Mouse (Mus musculus): Measurements from ENCODE around the gene Lims1. TPM values are rescaled to one million over a fixed set of nuclear protein-coding genes. Genes with fewer than 3 reads are reported as not detected.

Gene Lims1
- polyA plus RNA-seq, 1 experiment from 2014 or later = 87.4 TPM

- DNase-seq (ENCODE audit: low spot score) (no peak), ATAC-seq (ENCODE audit: insufficient read depth, low FRiP score, low TSS enrichment) (no peak)
- Histone ChIP-seq H3K27me3 (ENCODE audit: control insufficient read depth, insufficient read depth, low read length) (no peaks in the 10 kb centered on the region), H3K9me3 (ENCODE audit: control insufficient read depth, low read length) (no peaks in the 10 kb centered on the region), H3K27ac (ENCODE audit: low read depth, low read length) (no peak overlapping the region), H3K4me1 (ENCODE audit: control insufficient read depth, insufficient read depth, low read length) (no peaks in the 10 kb centered on the region), H3K36me3 (ENCODE audit: control insufficient read depth, insufficient read depth, low read length) (peaks cover 5% of the 10 kb centered on the region; the same call in 1 of the 2 replicates), H3K4me3 (ENCODE audit: low read depth, low read length) (no peak overlapping the region), H3K4me2 (ENCODE audit: low read depth) (no peak overlapping the region), H3K9ac (ENCODE audit: low read length) (no peak overlapping the region)
- 96% methylated on average over 1 of the region's 1 CpGs for WGBS
These were observed 136.6 kb downstream of the Lims1 start for GRCm38 (mm10) chr10:58459896-58460295.

Other genes with a start within 250 kb of the Lims1 start
- gene AW822073, start 98.5 kb upstream of the Lims1 start, polyA plus RNA-seq (2014; fragmentation: Nextera tagmentation; extraction: Ambion mirVana) = not detected in 2 replicates
- not detected in 2 replicates for gene Duxf3, start 90.8 kb upstream of the Lims1 start, polyA plus RNA-seq (2014; fragmentation: Nextera tagmentation; extraction: Ambion mirVana)
- not detected in 2 replicates for gene Gm4981, start 86.8 kb upstream of the Lims1 start, polyA plus RNA-seq (2014; fragmentation: Nextera tagmentation; extraction: Ambion mirVana)
- gene Gcc2, start 68.0 kb upstream of the Lims1 start, polyA plus RNA-seq (2014; fragmentation: Nextera tagmentation; extraction: Ambion mirVana) = 39.0 and 40.5 TPM in 2 replicates
- 28.8 and 30.2 TPM in 2 replicates for gene Ranbp2, start 123.5 kb downstream of the Lims1 start, polyA plus RNA-seq (2014; fragmentation: Nextera tagmentation; extraction: Ambion mirVana)
- gene Ccdc138, start 174.5 kb downstream of the Lims1 start, polyA plus RNA-seq (2014; fragmentation: Nextera tagmentation; extraction: Ambion mirVana) = 7.4 and 9.2 TPM in 2 replicates

Data from neural tube, embryonic 11.5 days (tissue).